ENCODE assay signal across 11 mouse cellular contexts in the genomic region with DNA sequence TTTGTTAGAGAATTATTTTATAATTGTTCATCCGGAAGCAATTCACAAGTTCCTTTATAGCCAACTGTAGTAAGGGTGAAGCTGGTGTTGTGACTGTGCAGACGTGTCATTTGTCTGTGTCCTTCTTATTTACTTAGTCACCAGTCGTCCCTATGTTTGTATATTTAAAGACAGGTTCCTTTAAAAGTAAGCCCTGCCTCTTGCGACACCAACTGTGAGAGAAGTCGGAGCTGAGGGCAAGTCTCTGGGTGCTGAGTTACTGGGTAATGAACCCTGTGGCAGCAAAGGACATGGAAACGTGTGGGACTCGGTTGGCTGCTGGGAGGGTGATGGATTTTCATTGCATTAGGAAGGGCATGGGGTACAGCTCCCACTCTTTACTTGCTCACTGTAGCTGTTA.
A peak's percentile ranks its signal among the peaks of the same experiment; 100 is the strongest.
DNase-seq lines count a peak whose midpoint lies in the region; ATAC-seq and TF ChIP-seq lines count a peak whose summit lies in the region.
"Had no signal": no experiment of that assay in that cellular context is flagged by ENCODE, and none has a peak within 500 bp of the region (broad histone marks: within the 10 kb centered on the region; RNA-seq: fewer than 3 reads in every experiment).

No protein-coding gene starts in this region.

- no peak overlapping the region for H3K4me2 ChIP-seq in liver, embryonic 16.5 days (ENCODE audit: low read depth, low read length)
- H3K4me2 ChIP-seq: heart, embryonic 13.5 days had no signal

- DNase-seq in adrenal gland, postnatal 10 days, result peak; percentile 39
- no peak for DNase-seq in adrenal gland, adult (ENCODE audit: inconsistent age in 2 of 2, low spot score in 1 of 2)
- DNase-seq in liver, result no peak
- DNase-seq in left cerebral cortex, adult 8-10 months (ENCODE audit: low spot score in 2 of 2), result no peak
- no peak for DNase-seq in retina, postnatal 1 day
- DNase-seq: cerebellum, adult 11-12 months had no signal

- peak; percentile 66; the same call in 1 of the 2 replicates for ATAC-seq in liver, embryonic 16.5 days (ENCODE audit: low read depth)
- peak; percentile 74 for ATAC-seq in megakaryocyte, adult 5-6 weeks (ENCODE audit: poor library complexity, severe bottlenecking)

- peaks cover 8% of the 10 kb centered on the region for H3K4me1 ChIP-seq in liver, embryonic 16.5 days (ENCODE audit: control insufficient read depth, low read depth, low read length)
- peaks cover 35% of the 10 kb centered on the region for H3K4me1 ChIP-seq in bone marrow macrophage, adult 2 months (ENCODE audit: control insufficient read depth, insufficient read depth, low read length)

- no peaks in the 10 kb centered on the region for H3K9me3 ChIP-seq in liver, embryonic 16.5 days (replicated peaks; ENCODE audit: control insufficient read depth, low read length)
- H3K9me3 ChIP-seq: forebrain, embryonic 10.5 days; heart, embryonic 13.5 days had no signal

- H3K27ac ChIP-seq in liver, embryonic 16.5 days (ENCODE audit: low read length), result no peak overlapping the region
- H3K27ac ChIP-seq in bone marrow macrophage, adult 2 months (ENCODE audit: insufficient read depth, low read depth, low read length), result peak overlapping the region; percentile 24
- H3K27ac ChIP-seq: forebrain, embryonic 10.5 days; heart, embryonic 13.5 days had no signal

- no peaks in the 10 kb centered on the region for H3K27me3 ChIP-seq in liver, embryonic 16.5 days (ENCODE audit: control insufficient read depth, insufficient read depth, low read depth, low read length)
- H3K27me3 ChIP-seq: heart, embryonic 13.5 days had no signal

- no peaks in the 10 kb centered on the region for H3K36me3 ChIP-seq in liver, embryonic 16.5 days (ENCODE audit: control insufficient read depth, insufficient read depth)
- H3K36me3 ChIP-seq: forebrain, embryonic 10.5 days; heart, embryonic 13.5 days had no signal

- no peak for TF ChIP-seq CTCF in bone marrow macrophage, adult 2 months (IDR thresholded peaks at IDR 0.05; ENCODE audit: low read depth, low read length)

- no peak for TF ChIP-seq POLR2A in bone marrow macrophage, adult 2 months (IDR thresholded peaks at IDR 0.05; ENCODE audit: borderline replicate concordance, low read depth, low read length)

- no peak overlapping the region for H3K9ac ChIP-seq in liver, embryonic 16.5 days (ENCODE audit: low read depth, low read length)
- H3K9ac ChIP-seq: heart, embryonic 13.5 days had no signal

- 42% methylated on average over 7 of the region's 7 CpGs for WGBS in liver, embryonic 16.5 days (ENCODE audit: insufficient replicate concordance)

- H3K4me3 ChIP-seq in liver, embryonic 16.5 days (ENCODE audit: low read depth, low read length), result no peak overlapping the region
- H3K4me3 ChIP-seq in bone marrow macrophage, adult 2 months (ENCODE audit: insufficient read depth, low read length), result no peak overlapping the region
- H3K4me3 ChIP-seq: forebrain, embryonic 10.5 days; heart, embryonic 13.5 days had no signal
